Mouse (Mus musculus) erythroblast, embryonic 14.5 days (primary cell): ENCODE results near the gene Cog5. TPM values are rescaled to one million over a fixed set of nuclear protein-coding genes. Genes with fewer than 3 reads are reported as not detected.

Experiments used
- H3K27me3 ChIP-seq: 2 replicates; pipeline ENCODE4 v1.6.1; 2012; ENCODE audit warnings: inconsistent platforms; ENCODE audit not compliant: control insufficient read depth
- H3K36me3 ChIP-seq: 2 replicates; pipeline ENCODE4 v1.6.1; 2012; ENCODE audit warnings: mild to moderate bottlenecking, inconsistent platforms; ENCODE audit not compliant: control insufficient read depth
- H3K4me1 ChIP-seq: 2 replicates; pipeline ENCODE4 v1.6.1; 2012; ENCODE audit warnings: inconsistent platforms; ENCODE audit not compliant: control insufficient read depth
- H3K4me3 ChIP-seq: replicated peaks from 2 replicates; pipeline ENCODE3; 2012; ENCODE audit warnings: moderate library complexity, mild to moderate bottlenecking, inconsistent platforms
- H3K9me3 ChIP-seq: 2 replicates; pipeline ENCODE4 v1.6.1; 2012; ENCODE audit warnings: low read length, inconsistent platforms, mixed read lengths; ENCODE audit not compliant: control insufficient read depth
- GATA1 ChIP-seq: IDR thresholded peaks from 2 replicates; pipeline ENCODE4 v1.6.1; 2012; ENCODE audit warnings: low read length, inconsistent platforms, mixed read lengths
- TAL1 ChIP-seq: IDR thresholded peaks from 3 replicates; pipeline ENCODE4 v1.6.1; 2012; ENCODE audit warnings: low read length, inconsistent platforms, mixed read lengths
- polyA plus RNA-seq: library from polyadenylated mRNA; stranded (reverse); fragments of >175 nt; gene quantifications from 2 replicates; pipeline ENCODE4 v1.2.3, GENCODE M21; 2012

Gene Cog5
- polyA plus RNA-seq, 1 experiment = 0.03 TPM

GRCm38 (mm10) chr12:31967536-31967935 lies 312.9 kb downstream of the Cog5 start:
- Histone ChIP-seq H3K27me3 (no peaks in the 10 kb centered on the region), H3K9me3 (no peaks in the 10 kb centered on the region), H3K4me1 (peaks cover 38% of the 10 kb centered on the region), H3K36me3 (peaks cover 88% of the 10 kb centered on the region), H3K4me3 (no peak overlapping the region)
- TF ChIP-seq TAL1 = no peak
- TF ChIP-seq GATA1 = no peak

GRCm38 (mm10) chr12:31969111-31969510 lies 314.4 kb downstream of the Cog5 start:
- Histone ChIP-seq H3K4me1 (peaks cover 46% of the 10 kb centered on the region), H3K36me3 (peaks cover 93% of the 10 kb centered on the region), H3K9me3 (no peaks in the 10 kb centered on the region), H3K4me3 (no peak overlapping the region), H3K27me3 (no peaks in the 10 kb centered on the region)
- TF ChIP-seq GATA1 (no peak), TAL1 (no peak)

- H3K4me3 ChIP-seq = no peak overlapping the region
- H3K4me1 ChIP-seq = peaks cover 28% of the 10 kb centered on the region
- peaks cover 92% of the 10 kb centered on the region for H3K36me3 ChIP-seq
- TF ChIP-seq TAL1 (no peak), GATA1 (no peak)
- H3K9me3 ChIP-seq = no peaks in the 10 kb centered on the region
- H3K27me3 ChIP-seq = no peaks in the 10 kb centered on the region
Observed at GRCm38 (mm10) chr12:31971547-31971946, 316.9 kb downstream of the Cog5 start.

- H3K9me3 ChIP-seq = no peaks in the 10 kb centered on the region
Observed at GRCm38 (mm10) chr12:31973473-31974172, 319.0 kb downstream of the Cog5 start.

GRCm38 (mm10) chr12:31976544-31976943 lies 321.9 kb downstream of the Cog5 start:
- no peaks in the 10 kb centered on the region for H3K9me3 ChIP-seq
- peaks cover 98% of the 10 kb centered on the region for H3K36me3 ChIP-seq
- H3K4me1 ChIP-seq = peaks cover 22% of the 10 kb centered on the region
- no peaks in the 10 kb centered on the region for H3K27me3 ChIP-seq
- TF ChIP-seq TAL1 = no peak
- no peak for TF ChIP-seq GATA1
- H3K4me3 ChIP-seq = no peak overlapping the region

More at GRCm38 (mm10) chr12:31973473-31974172, 319.0 kb downstream of the Cog5 start:
- TF ChIP-seq GATA1 = no peak
- TF ChIP-seq TAL1 = no peak; the same call in 2 of the 3 replicates
- peaks cover 98% of the 10 kb centered on the region for H3K36me3 ChIP-seq
- no peak overlapping the region for H3K4me3 ChIP-seq
- no peaks in the 10 kb centered on the region for H3K27me3 ChIP-seq
- peaks cover 25% of the 10 kb centered on the region for H3K4me1 ChIP-seq

GRCm38 (mm10) chr12:31977613-31978195 lies 323.0 kb downstream of the Cog5 start:
- H3K27me3 ChIP-seq = no peaks in the 10 kb centered on the region
- H3K36me3 ChIP-seq = peaks cover 98% of the 10 kb centered on the region
- TF ChIP-seq GATA1 (no peak), TAL1 (no peak)
- peaks cover 22% of the 10 kb centered on the region for H3K4me1 ChIP-seq
- no peaks in the 10 kb centered on the region for H3K9me3 ChIP-seq
- H3K4me3 ChIP-seq = no peak overlapping the region

GRCm38 (mm10) chr12:31983238-31983637 lies 328.6 kb downstream of the Cog5 start:
- TF ChIP-seq TAL1 (no peak), GATA1 (no peak)
- Histone ChIP-seq H3K4me1 (peaks cover 10% of the 10 kb centered on the region), H3K36me3 (peaks cover 100% of the 10 kb centered on the region), H3K27me3 (no peaks in the 10 kb centered on the region), H3K4me3 (no peak overlapping the region), H3K9me3 (no peaks in the 10 kb centered on the region)

- H3K27me3 ChIP-seq = no peaks in the 10 kb centered on the region
- peaks cover 100% of the 10 kb centered on the region for H3K36me3 ChIP-seq
- no peak overlapping the region for H3K4me3 ChIP-seq
- TF ChIP-seq GATA1 = no peak
- no peak for TF ChIP-seq TAL1
- peaks cover 11% of the 10 kb centered on the region for H3K4me1 ChIP-seq
- no peaks in the 10 kb centered on the region for H3K9me3 ChIP-seq
Observed at GRCm38 (mm10) chr12:31983769-31984168, 329.1 kb downstream of the Cog5 start.

GRCm38 (mm10) chr12:31984206-31984605 lies 329.5 kb downstream of the Cog5 start:
- Histone ChIP-seq H3K4me3 (no peak overlapping the region), H3K4me1 (peaks cover 15% of the 10 kb centered on the region), H3K27me3 (no peaks in the 10 kb centered on the region), H3K9me3 (no peaks in the 10 kb centered on the region), H3K36me3 (peaks cover 100% of the 10 kb centered on the region)
- TF ChIP-seq TAL1 (no peak), GATA1 (no peak)
